Mouse (Mus musculus) ES-Bruce4 (cell line): ENCODE measurements around the gene Gm4881. TPM values are rescaled to one million over a fixed set of nuclear protein-coding genes. Genes with fewer than 3 reads are reported as not detected.
A peak's percentile ranks its signal among the peaks of the same experiment; 100 is the strongest.

Experiments
- H3K27ac ChIP-seq: 2 replicates; pipeline ENCODE4 v1.5.1; 2012; ENCODE audit warnings: low read length, inconsistent platforms; ENCODE audit not compliant: insufficient read depth
- H3K27me3 ChIP-seq: 2 replicates; pipeline ENCODE4 v1.6.1; 2012; ENCODE audit warnings: mild to moderate bottlenecking, low read length, inconsistent platforms; ENCODE audit not compliant: control insufficient read depth, poor library complexity, insufficient read depth, severe bottlenecking
- H3K36me3 ChIP-seq: 2 replicates; pipeline ENCODE4 v1.6.1; 2012; ENCODE audit warnings: inconsistent platforms, mild to moderate bottlenecking, low read length, moderate library complexity; ENCODE audit not compliant: control insufficient read depth, poor library complexity, insufficient read depth, severe bottlenecking
- H3K4me1 ChIP-seq: one replicate; pipeline ENCODE4 v1.8.1; 2011; ENCODE audit warnings: low read length; ENCODE audit not compliant: control insufficient read depth, insufficient read depth
- H3K4me3 ChIP-seq: 2 replicates; pipeline ENCODE4 v1.5.1; 2011; ENCODE audit warnings: low read depth, mild to moderate bottlenecking, low read length
- H3K9ac ChIP-seq: 2 replicates; pipeline ENCODE4 v1.6.1; 2012; ENCODE audit warnings: low read depth, mild to moderate bottlenecking, inconsistent platforms; ENCODE audit not compliant: poor library complexity, severe bottlenecking
- H3K9me3 ChIP-seq: replicated peaks from 2 replicates; pipeline ENCODE4 v1.6.1; 2012; ENCODE audit warnings: mild to moderate bottlenecking, low read length, inconsistent platforms; ENCODE audit not compliant: control insufficient read depth, poor library complexity, insufficient read depth, severe bottlenecking
- CTCF ChIP-seq: IDR thresholded peaks from one replicate; pipeline ENCODE4 v1.8.1; 2011; ENCODE audit warnings: low read depth, low read length
- EP300 ChIP-seq: IDR thresholded peaks from 2 replicates; pipeline ENCODE4 v1.6.1; 2011; ENCODE audit warnings: low read depth, low read length; ENCODE audit not compliant: insufficient read depth
- POLR2A ChIP-seq: IDR thresholded peaks from one replicate; pipeline ENCODE4 v1.8.1; 2011; ENCODE audit warnings: low read length; ENCODE audit not compliant: insufficient read depth
- polyA plus RNA-seq: library from polyadenylated mRNA; stranded (reverse); fragments of >200 nt; gene quantifications from 2 replicates; pipeline ENCODE4 v1.2.4, GENCODE M21; 2011; ENCODE audit warnings: low read depth; ENCODE audit not compliant: missing spikeins, insufficient read depth, insufficient read length

The Gm4881 gene
- polyA plus RNA-seq: not detected in 2 replicates

DNA sequence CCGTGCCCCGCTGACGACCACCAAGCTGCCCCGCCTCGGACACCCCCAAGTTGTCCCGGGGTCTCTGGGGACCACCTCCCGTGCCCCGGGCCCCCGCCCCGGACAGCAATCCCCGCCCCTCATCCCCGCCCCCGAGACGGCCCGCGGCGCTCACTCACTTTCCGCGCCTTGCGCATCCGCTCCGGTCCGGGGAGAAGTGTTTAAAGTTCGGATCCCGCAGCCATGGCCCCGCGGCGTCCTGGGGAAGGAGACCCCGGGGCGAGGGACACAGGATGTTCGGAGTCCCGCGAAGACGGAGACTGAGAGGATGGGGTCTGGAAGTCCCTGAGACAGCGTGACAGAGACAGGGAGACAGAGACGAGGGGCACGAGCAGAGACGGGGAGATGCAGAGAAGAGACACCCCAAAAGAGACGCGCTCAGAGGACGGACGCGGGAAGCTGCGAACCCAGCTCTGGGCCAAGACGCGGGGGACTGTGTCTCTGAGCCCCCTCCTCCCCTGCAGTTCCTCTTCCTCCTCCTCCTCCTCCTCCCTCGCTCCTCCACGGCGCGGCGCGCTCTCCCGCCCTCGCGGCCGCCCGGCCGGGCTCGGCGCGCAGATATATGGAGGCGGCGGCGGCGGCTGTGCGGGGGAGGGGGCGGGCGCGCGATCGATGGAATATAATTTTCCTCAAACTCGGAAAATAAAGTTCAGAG, at the start of gene Gm4881:
Gm4881 (minus strand) TSS at position 238 of the 694 bp plus-strand sequence.
- H3K27ac ChIP-seq: no peak within 1 kb of the TSS
- H3K4me3 ChIP-seq: peak within 1 kb of the TSS; percentile 68
- peaks cover 14% of the 10 kb centered on the region for H3K27me3 ChIP-seq
- TF ChIP-seq CTCF (no peak), POLR2A (no peak), EP300 (no peak)
- H3K4me1 ChIP-seq: peaks cover 11% of the 10 kb centered on the region
- H3K9ac ChIP-seq: peak within 1 kb of the TSS; percentile 33; the same call in 1 of the 2 replicates
- H3K9me3 ChIP-seq: no peaks in the 10 kb centered on the region
- H3K36me3 ChIP-seq: no peaks in the 10 kb centered on the region

DNA sequence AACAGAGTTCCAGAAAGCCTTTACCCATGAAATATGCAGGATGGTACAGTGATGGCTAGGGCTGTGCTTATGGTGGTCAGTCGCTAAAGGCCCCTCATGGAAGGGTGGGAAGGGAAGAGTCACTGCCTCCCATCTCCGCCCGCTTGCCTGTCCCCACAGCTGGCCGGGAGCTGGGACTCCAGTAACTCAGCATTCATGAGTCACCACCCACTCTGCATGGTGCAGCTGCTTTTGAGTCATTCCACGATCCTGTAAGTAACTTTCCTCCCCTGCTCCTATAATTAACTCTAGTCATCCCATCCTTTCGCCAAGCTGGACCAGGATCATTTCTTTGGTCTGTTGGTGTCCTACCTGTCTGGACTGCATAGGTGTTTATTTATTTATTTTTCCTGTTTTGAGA, 48.8 kb upstream of the Gm4881 start:
- no peak overlapping the region for H3K27ac ChIP-seq
- no peaks in the 10 kb centered on the region for H3K4me1 ChIP-seq
- no peak for TF ChIP-seq EP300
- TF ChIP-seq CTCF: no peak
- no peak for TF ChIP-seq POLR2A
- H3K27me3 ChIP-seq: no peaks in the 10 kb centered on the region
- no peaks in the 10 kb centered on the region for H3K36me3 ChIP-seq
- H3K9ac ChIP-seq: no peak overlapping the region
- no peaks in the 10 kb centered on the region for H3K9me3 ChIP-seq
- H3K4me3 ChIP-seq: no peak overlapping the region

DNA sequence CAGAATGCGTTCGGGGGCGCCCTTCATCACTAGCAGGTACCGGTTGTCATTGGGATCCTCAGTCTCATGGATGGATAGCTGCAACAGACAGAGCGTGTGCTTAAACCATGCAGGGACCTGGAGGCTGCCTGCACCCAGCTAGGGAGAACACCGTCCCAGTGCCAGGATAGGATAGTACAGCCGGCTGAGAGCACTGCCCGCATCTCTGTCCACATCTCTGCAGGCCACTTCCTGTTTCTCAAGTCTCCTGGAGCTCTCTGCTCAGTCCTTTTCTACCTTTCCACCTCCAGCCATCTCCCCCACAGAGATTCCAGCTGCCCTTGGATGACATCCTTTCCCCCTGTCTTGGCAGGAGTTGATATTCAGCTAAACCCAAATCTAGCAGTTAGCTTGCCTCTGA, 46.2 kb upstream of the Gm4881 start:
- Histone ChIP-seq H3K36me3 (no peaks in the 10 kb centered on the region), H3K9me3 (no peaks in the 10 kb centered on the region), H3K4me1 (no peaks in the 10 kb centered on the region), H3K9ac (no peak overlapping the region), H3K4me3 (no peak overlapping the region), H3K27ac (no peak overlapping the region), H3K27me3 (no peaks in the 10 kb centered on the region)
- TF ChIP-seq EP300: no peak
- TF ChIP-seq CTCF: no peak
- TF ChIP-seq POLR2A: no peak

DNA sequence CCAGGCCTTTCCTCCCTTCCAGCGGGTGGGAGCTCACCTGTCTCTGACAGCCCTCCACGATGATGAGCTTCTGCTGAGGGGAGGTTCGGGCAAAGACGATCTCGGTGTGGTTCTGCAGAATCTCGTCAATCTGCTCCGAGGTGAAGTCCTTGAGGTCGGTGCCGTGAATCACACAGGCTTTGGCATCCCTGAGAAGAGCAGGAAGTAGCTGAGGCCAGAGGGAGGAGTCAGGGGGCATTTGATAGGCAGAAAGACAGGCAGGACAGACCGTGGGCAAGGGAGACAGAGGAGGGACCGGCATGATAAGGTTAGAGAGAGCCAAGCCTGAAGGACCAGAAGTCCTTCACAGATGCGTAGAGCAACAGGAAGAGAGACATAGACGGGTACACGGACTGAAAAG, 43.6 kb upstream of the Gm4881 start:
- no peak overlapping the region for H3K4me3 ChIP-seq
- no peaks in the 10 kb centered on the region for H3K27me3 ChIP-seq
- H3K9ac ChIP-seq: no peak overlapping the region
- no peak overlapping the region for H3K27ac ChIP-seq
- H3K4me1 ChIP-seq: no peaks in the 10 kb centered on the region
- TF ChIP-seq POLR2A (no peak), CTCF (no peak), EP300 (no peak)
- H3K9me3 ChIP-seq: no peaks in the 10 kb centered on the region
- H3K36me3 ChIP-seq: no peaks in the 10 kb centered on the region

DNA sequence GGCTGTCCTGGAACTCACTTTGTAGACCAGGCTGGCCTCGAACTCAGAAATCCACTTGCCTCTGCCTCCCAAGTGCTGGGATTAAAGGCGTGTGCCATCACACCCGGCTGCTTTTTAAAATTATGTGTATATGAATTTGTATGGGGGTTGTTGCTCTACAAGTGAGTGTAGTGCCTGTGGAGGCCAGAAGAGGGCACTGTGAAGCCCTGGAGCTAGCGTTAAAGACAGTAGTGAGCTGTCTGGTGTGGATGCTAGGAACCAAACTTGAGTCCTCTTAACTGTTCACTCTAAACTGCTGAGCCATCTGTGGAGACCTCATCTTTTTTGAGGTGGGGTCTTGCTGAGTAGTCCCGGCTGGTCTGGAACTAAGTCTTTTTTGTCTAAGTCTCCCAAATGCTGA, 41.5 kb upstream of the Gm4881 start:
- Histone ChIP-seq H3K4me3 (no peak overlapping the region), H3K27ac (no peak overlapping the region), H3K9ac (no peak overlapping the region), H3K27me3 (no peaks in the 10 kb centered on the region), H3K36me3 (no peaks in the 10 kb centered on the region), H3K9me3 (no peaks in the 10 kb centered on the region), H3K4me1 (no peaks in the 10 kb centered on the region)
- TF ChIP-seq EP300: no peak
- TF ChIP-seq CTCF: peak; percentile 73

DNA sequence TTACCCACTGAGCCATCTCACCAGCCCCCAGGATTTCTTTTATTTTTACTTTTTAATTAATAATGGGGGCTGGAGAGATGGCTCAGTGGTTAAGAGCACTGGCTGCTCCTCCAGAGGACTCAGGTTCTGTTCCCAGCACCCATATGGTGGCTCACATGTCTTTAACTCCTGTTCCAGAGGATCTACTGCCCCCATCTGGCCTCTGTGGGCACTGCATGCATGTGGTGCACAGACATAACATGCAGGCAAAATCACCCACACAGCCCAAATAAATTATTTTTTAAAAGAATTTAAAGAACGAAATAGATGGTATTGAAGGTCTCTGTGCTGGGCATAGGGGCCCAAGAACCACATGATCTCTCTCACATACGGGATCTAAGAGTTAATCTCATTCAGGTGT, 40.0 kb upstream of the Gm4881 start:
- no peak overlapping the region for H3K9ac ChIP-seq
- H3K9me3 ChIP-seq: no peaks in the 10 kb centered on the region
- no peak overlapping the region for H3K27ac ChIP-seq
- H3K4me3 ChIP-seq: no peak overlapping the region
- peak; percentile 45 for TF ChIP-seq CTCF
- TF ChIP-seq EP300: no peak
- no peaks in the 10 kb centered on the region for H3K27me3 ChIP-seq
- no peaks in the 10 kb centered on the region for H3K4me1 ChIP-seq
- H3K36me3 ChIP-seq: no peaks in the 10 kb centered on the region
